Mouse (Mus musculus): ENCODE measurements at regions not wholly inside any gene's neighbourhood (a gene's known extent, or its start where the extent isn't known, plus 50 kb on each side); places are given as distances from the start of the nearest gene placed in this dataset.

- DNase-seq (ENCODE audit: low read depth, low spot score) = no peak
- WGBS = 70% methylated on average over 11 of the region's 11 CpGs
Measured at GRCm38 (mm10) chr11:52536841-52537240, 140.6 kb downstream of the 9530068E07Rik start.

DNA sequence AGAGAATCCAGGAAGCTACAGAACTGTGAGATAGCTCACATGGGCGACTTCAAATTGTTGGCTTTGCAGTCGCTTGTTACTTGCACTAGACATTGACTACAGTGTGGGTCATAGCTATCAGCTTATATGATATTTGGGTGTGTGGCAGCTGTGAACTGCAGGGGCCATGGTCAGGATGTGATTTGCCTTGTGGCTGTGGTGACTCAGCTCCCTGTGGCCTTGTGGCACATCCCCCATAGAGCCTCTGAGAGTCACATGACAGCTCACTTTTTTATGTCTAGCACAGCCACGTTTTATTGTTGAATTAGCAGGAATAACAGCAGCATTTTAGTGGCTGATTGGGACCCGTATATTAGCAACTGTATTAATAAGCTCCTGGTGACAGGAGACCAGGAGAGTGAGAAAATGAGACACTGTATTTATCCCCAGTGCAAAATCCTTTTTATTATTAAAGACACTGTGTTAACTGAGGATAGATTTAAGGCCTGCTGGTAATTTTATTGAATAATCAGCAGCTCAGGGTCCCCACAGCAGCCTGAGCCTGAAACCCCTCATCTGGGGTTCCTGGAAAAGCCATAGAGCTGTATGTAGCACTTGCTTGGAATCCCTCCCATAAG, 141.7 kb downstream of the 9530068E07Rik start:
- 38% methylated on average over 4 of the region's 4 CpGs for WGBS
- DNase-seq (ENCODE audit: low read depth, low spot score) = no peak

GRCm38 (mm10) chr11:52541210-52541609, 145.0 kb downstream of the 9530068E07Rik start:
- WGBS = 49% methylated on average over 5 of the region's 5 CpGs
- DNase-seq (ENCODE audit: low read depth, low spot score) = no peak

DNA sequence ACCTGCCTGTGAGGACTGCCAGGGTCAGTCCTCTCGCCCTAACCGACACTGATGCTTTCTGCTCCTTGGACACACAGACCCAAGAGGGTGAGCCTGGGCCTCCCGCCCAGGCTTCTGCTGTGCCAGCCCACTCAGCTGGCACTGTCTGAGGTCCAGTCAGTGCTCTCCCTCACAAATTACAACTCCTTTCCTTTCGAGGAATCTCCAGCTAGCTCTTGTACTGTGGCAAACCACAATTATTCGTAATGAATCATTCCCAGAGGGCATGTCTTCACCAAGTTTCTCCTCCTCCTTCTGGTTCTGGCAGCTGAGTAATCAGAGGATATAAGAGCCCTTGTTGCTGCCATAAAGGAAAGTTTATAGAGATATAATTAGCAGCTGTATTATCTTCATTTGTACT, 155.2 kb downstream of the 9530068E07Rik start:
- whole genome bisulfite sequencing = 46% methylated on average over 5 of the region's 5 CpGs
- DNase-seq (ENCODE audit: low read depth, low spot score) = no peak

DNA sequence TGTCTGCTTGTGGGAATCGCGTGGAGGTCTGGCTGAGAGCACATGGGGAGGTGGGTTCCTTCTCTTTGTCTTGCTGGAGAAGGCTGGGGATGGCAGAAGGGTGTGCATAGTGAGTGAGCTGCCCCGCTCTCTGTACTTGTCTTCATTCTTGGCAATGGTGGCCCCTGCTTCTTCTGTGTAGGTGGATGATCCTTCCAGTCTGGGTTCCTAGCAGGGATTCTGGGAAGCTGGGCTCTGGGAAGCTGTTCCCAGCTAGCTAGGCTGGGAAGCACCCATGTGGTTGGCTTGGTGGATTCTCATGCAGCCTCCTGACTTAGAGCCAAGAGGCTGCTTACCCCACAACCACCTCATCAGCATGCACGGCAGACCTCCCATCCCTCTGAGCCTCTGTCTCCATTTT, 156.6 kb downstream of the 9530068E07Rik start:
- WGBS = 81% methylated on average over 4 of the region's 4 CpGs
- DNase-seq (ENCODE audit: low read depth, low spot score) = no peak

DNA sequence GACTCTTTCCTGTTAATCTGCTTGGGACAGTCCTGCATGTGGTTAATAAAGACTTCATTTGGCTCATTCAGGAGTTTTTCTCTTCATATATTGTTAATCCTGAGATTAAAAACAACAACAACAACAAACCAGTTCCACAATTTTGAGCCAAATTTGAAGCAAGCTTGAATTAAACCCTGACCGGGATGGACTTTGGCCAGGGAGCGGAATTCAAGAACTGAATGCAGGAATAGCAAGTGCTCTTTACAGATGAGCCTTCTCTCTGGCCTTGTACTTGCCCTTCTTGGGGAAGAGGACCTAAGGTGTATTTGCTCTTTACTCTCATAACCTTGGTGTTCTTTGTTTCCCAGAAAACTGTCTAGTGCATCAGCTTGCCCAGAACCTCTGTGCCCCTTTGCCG, 161.6 kb downstream of the 9530068E07Rik start:
- no peak for DNase-seq (ENCODE audit: low read depth, low spot score)
- 56% methylated on average over 3 of the region's 3 CpGs for WGBS

GRCm38 (mm10) chr11:52558782-52559181, 162.6 kb downstream of the 9530068E07Rik start:
- 80% methylated on average over 5 of the region's 5 CpGs for WGBS
- DNase-seq (ENCODE audit: low read depth, low spot score) = no peak

- WGBS = 57% methylated on average over 7 of the region's 7 CpGs
- no peak for DNase-seq (ENCODE audit: low read depth, low spot score)
Measured at GRCm38 (mm10) chr11:52561281-52561680, 165.1 kb downstream of the 9530068E07Rik start.

GRCm38 (mm10) chr11:52565457-52565856, 169.2 kb downstream of the 9530068E07Rik start:
- DNase-seq (ENCODE audit: low read depth, low spot score) = no peak
- WGBS = 24% methylated on average over 1 of the region's 1 CpGs

DNA sequence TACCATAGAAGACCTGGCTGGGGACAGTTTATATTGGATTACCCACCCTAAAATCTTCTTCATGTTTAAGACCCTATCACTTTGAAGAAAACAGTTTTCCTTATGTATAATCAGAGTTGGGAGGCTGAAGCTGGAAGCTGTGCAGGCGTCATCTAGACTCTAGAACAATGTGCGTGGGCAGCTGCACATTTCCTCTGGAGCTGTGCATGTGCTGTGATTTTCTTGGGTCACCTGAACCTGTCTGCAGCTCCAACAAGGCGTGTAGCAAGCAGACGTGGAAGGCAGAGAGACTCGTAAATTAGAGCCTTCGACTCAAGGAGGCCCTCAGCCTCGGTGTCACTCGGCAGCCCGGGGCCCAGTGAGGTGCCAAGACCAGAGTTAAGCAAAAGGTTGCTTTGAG, 169.8 kb downstream of the 9530068E07Rik start:
- no peak for DNase-seq (ENCODE audit: low read depth, low spot score)
- 55% methylated on average over 9 of the region's 9 CpGs for WGBS

GRCm38 (mm10) chr11:52567945-52568687, 171.9 kb downstream of the 9530068E07Rik start:
- no peak for DNase-seq (ENCODE audit: low read depth, low spot score)
- 55% methylated on average over 13 of the region's 13 CpGs for WGBS

DNA sequence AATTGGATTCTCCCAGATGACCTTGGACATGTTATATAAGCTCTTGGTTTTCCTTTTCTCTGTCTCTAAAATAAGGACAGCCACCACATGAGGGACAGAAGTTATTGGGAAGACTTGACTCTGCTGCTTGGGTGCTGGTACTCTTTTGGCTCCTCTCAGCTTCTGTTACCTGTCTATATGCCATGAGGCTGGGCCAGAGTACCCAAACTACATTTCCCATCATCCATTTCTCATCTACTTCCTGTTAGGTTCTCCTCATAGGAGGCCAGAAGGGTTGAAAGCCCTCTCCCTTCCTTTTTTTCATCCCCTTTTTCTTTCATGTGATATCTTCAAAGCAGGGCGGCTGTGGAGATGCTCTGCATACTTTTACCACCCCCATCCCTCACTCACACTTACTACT, 172.6 kb downstream of the 9530068E07Rik start:
- DNase-seq (ENCODE audit: low read depth, low spot score) = no peak
- WGBS = 100% methylated on average over 1 of the region's 1 CpGs

GRCm38 (mm10) chr11:52569759-52570158, 173.5 kb downstream of the 9530068E07Rik start:
- DNase-seq (ENCODE audit: low read depth, low spot score) = no peak
- 90% methylated on average over 10 of the region's 10 CpGs for WGBS

GRCm38 (mm10) chr11:52578471-52578870, 182.2 kb downstream of the 9530068E07Rik start:
- 50% methylated on average over 9 of the region's 9 CpGs for WGBS
- no peak for DNase-seq (ENCODE audit: low read depth, low spot score)

DNA sequence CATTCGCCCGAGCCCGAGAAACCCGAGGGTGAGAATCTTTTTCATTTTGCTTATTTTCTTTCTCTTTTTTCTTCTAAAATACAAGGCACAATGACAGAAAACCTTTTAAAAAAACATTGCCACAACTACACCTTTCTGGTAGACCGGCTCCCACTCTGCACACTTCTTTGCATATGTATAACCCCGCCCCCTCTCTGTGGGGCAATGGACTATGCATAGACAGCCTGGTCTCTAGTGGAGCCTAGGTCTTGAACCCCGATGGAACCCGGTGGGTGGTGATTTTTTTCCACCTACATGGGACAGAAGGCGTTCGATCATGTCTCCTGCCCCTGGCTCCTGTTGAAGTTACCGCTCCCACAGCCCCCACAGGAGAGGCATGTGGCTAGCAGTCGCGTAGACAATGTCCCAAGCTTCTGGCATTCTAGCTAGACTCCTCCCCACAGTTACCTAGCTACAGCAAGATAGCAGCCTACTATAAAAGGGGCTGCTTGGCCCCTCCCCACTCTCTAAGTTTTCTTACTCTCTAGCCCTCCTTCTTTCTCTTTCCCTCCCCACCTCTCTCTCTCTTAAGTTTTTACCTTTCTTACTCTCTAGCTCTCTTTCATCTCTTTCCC, 183.6 kb downstream of the 9530068E07Rik start:
- WGBS = 63% methylated on average over 13 of the region's 13 CpGs
- no peak for DNase-seq (ENCODE audit: low read depth, low spot score)

GRCm38 (mm10) chr11:52591596-52592180, 172.7 kb upstream of the Fstl4 start:
- DNase-seq (ENCODE audit: low read depth, low spot score) = no peak
- 75% methylated on average over 9 of the region's 9 CpGs for WGBS

DNA sequence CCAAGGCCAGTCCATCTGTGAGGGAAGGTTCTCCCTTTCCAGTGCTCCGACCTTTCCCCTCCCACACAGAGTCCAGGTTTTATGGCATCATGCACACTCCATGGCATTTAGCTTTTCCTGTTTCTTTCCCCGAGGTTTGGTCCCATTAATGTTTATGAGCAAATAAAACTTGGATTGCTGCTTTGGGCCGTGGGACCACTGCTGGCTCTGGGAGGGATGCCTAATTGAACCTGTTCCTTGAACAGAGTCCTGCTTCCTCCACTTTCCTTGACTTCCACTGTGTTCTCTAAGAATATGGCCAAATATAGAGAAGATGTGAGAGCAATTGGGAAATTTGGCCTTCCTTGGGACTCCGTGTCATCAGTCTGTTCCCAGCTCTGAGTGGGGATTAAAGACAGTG, 170.3 kb upstream of the Fstl4 start:
- no peak for DNase-seq (ENCODE audit: low read depth, low spot score)

DNA sequence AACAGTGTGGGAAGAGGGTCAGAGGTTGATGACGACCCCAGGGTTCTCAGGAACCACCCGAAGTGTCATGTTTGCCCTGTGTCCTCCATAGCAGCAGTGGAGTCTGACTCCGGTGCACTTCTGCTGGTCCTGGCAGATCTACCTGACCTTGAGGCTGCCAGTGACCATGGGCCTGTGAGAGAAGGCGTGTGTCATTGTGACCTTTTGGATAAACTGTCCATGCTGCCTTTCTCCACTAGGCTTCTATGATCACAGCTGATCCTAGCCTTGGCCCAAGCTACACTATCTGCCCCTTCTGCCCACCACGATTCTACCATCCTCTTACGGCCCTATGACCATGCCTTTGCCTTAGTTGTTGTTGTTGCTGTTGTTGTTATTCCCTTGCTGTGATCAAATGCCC, 163.2 kb upstream of the Fstl4 start:
- 74% methylated on average over 6 of the region's 6 CpGs for WGBS
- no peak for DNase-seq (ENCODE audit: low read depth, low spot score)

More for the DNA sequence above, 170.3 kb upstream of the Fstl4 start:
- WGBS = 27% methylated on average over 4 of the region's 4 CpGs

- 63% methylated on average over 15 of the region's 15 CpGs for WGBS
- DNase-seq (ENCODE audit: low read depth, low spot score) = no peak
Measured at GRCm38 (mm10) chr11:52602061-52602561, 162.3 kb upstream of the Fstl4 start.

GRCm38 (mm10) chr11:52602796-52603195, 161.6 kb upstream of the Fstl4 start:
- no peak for DNase-seq (ENCODE audit: low read depth, low spot score)
- 69% methylated on average over 5 of the region's 5 CpGs for WGBS

All from large intestine, adult 2 months (tissue).